Mouse (Mus musculus) testis, adult 2 months (tissue): ENCODE measurements around the gene Por. TPM values are rescaled to one million over a fixed set of nuclear protein-coding genes. Genes with fewer than 3 reads are reported as not detected.

ENCODE experiments used
- H3K27ac ChIP-seq: fragments of 200-500 bp; 2 replicates; pipeline ENCODE4 v1.5.1; 2012; ENCODE audit warnings: low read depth, low read length; ENCODE audit not compliant: control insufficient read depth, insufficient read depth
- H3K27me3 ChIP-seq: fragments of 200-500 bp; 2 replicates; pipeline ENCODE4 v1.6.1; 2012; ENCODE audit warnings: mild to moderate bottlenecking, low read length, moderate library complexity; ENCODE audit not compliant: control insufficient read depth, insufficient read depth
- H3K36me3 ChIP-seq: fragments of 200-500 bp; 2 replicates; pipeline ENCODE4 v1.6.1; 2012; ENCODE audit warnings: mild to moderate bottlenecking, low read length; ENCODE audit not compliant: control insufficient read depth, insufficient read depth
- H3K4me1 ChIP-seq: fragments of 200-500 bp; 2 replicates; pipeline ENCODE4 v1.6.1; 2012; ENCODE audit warnings: low read length; ENCODE audit not compliant: control insufficient read depth, insufficient read depth
- H3K4me3 ChIP-seq: fragments of 200-500 bp; 2 replicates; pipeline ENCODE4 v1.5.1; 2012; ENCODE audit warnings: low read depth, mild to moderate bottlenecking, low read length, moderate library complexity, mixed read lengths; ENCODE audit not compliant: control insufficient read depth
- CTCF ChIP-seq: fragments of 200-500 bp; IDR thresholded peaks from 2 replicates; pipeline ENCODE4 v1.5.1; 2012; ENCODE audit warnings: low read depth, mild to moderate bottlenecking, inconsistent platforms, low read length, moderate library complexity; ENCODE audit not compliant: control insufficient read depth, insufficient read depth, insufficient replicate concordance
- POLR2A ChIP-seq: fragments of 200-500 bp; IDR thresholded peaks from 2 replicates; pipeline ENCODE4 v1.6.1; 2012; ENCODE audit warnings: low read depth, mild to moderate bottlenecking, inconsistent platforms, low read length, moderate library complexity; ENCODE audit not compliant: control insufficient read depth
- polyA plus RNA-seq: library from polyadenylated mRNA; depleted of rRNA; stranded (reverse); fragments of >200 nt; gene quantifications from 2 replicates; pipeline ENCODE4 v1.2.3, GENCODE M21; 2012; rRNA removed

Por gene
- polyA plus RNA-seq, result 22.9 and 26.1 TPM in 2 replicates

DNA sequence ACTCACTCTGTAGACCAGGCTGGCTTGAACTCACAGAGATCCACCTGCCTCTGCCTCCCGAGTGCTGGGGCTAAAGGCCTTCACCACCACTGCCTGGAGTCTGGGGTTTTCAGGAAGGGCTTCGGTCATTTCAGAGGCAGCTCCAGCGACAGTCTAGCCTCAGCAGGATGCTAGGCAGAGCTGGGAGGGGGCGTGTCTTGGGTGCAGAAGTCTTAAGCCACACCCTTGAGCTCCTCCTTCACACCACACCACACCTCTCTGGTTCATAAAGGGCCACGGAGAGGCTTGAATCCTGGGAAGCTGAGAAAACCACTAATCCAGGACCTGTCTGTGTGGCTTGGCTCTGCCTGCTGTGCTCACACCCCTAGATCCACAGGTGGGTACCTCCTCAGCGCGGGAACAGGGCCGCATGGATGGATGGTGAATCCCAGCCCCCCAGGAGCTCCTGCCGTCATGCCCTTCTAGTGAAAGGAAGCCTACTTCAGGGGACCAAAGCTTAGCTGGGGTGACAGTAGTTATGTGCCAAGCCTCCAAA is at the start of gene Por:
TSS of gene Por (plus strand) at position 293 of the 535 bp plus-strand sequence.
- no peak within 1 kb of the TSS for H3K27ac ChIP-seq
- no peaks in the 10 kb centered on the region for H3K27me3 ChIP-seq
- TF ChIP-seq CTCF, result no peak
- no peak for TF ChIP-seq POLR2A
- no peaks in the 10 kb centered on the region for H3K36me3 ChIP-seq
- peaks cover 9% of the 10 kb centered on the region for H3K4me1 ChIP-seq
- no peak within 1 kb of the TSS for H3K4me3 ChIP-seq

- H3K27me3 ChIP-seq, result no peaks in the 10 kb centered on the region
- H3K4me3 ChIP-seq, result no peak overlapping the region
- no peak overlapping the region for H3K27ac ChIP-seq
- H3K36me3 ChIP-seq, result no peaks in the 10 kb centered on the region
- TF ChIP-seq CTCF, result no peak
- TF ChIP-seq POLR2A, result no peak
- H3K4me1 ChIP-seq, result peaks cover 4% of the 10 kb centered on the region
Observed at GRCm38 (mm10) chr5:135620526-135620925, 49.3 kb upstream of the Por start.

GRCm38 (mm10) chr5:135621725-135622124 is 48.1 kb upstream of the Por start:
- H3K27me3 ChIP-seq, result no peaks in the 10 kb centered on the region
- H3K36me3 ChIP-seq, result no peaks in the 10 kb centered on the region
- no peak for TF ChIP-seq POLR2A
- no peak for TF ChIP-seq CTCF
- peaks cover 4% of the 10 kb centered on the region for H3K4me1 ChIP-seq
- no peak overlapping the region for H3K27ac ChIP-seq
- no peak overlapping the region for H3K4me3 ChIP-seq

- no peaks in the 10 kb centered on the region for H3K27me3 ChIP-seq
- TF ChIP-seq POLR2A, result no peak
- TF ChIP-seq CTCF, result no peak
- H3K27ac ChIP-seq, result no peak overlapping the region; the same call in 1 of the 2 replicates
- peaks cover 4% of the 10 kb centered on the region for H3K4me1 ChIP-seq
- peak overlapping the region; percentile 74 for H3K4me3 ChIP-seq
- no peaks in the 10 kb centered on the region for H3K36me3 ChIP-seq
Observed at GRCm38 (mm10) chr5:135623006-135623563, 46.7 kb upstream of the Por start.

GRCm38 (mm10) chr5:135628916-135629315 is 40.9 kb upstream of the Por start:
- peaks cover 3% of the 10 kb centered on the region; the same call in 1 of the 2 replicates for H3K4me1 ChIP-seq
- peak overlapping the region; percentile 10; the same call in 1 of the 2 replicates for H3K4me3 ChIP-seq
- H3K27ac ChIP-seq, result no peak overlapping the region
- no peak for TF ChIP-seq POLR2A
- no peak for TF ChIP-seq CTCF
- H3K27me3 ChIP-seq, result no peaks in the 10 kb centered on the region
- H3K36me3 ChIP-seq, result no peaks in the 10 kb centered on the region

GRCm38 (mm10) chr5:135629401-135629800 is 40.4 kb upstream of the Por start:
- no peaks in the 10 kb centered on the region for H3K36me3 ChIP-seq
- peaks cover 3% of the 10 kb centered on the region; the same call in 1 of the 2 replicates for H3K4me1 ChIP-seq
- TF ChIP-seq CTCF (no peak), POLR2A (no peak)
- no peak overlapping the region for H3K4me3 ChIP-seq
- no peak overlapping the region for H3K27ac ChIP-seq
- no peaks in the 10 kb centered on the region for H3K27me3 ChIP-seq

DNA sequence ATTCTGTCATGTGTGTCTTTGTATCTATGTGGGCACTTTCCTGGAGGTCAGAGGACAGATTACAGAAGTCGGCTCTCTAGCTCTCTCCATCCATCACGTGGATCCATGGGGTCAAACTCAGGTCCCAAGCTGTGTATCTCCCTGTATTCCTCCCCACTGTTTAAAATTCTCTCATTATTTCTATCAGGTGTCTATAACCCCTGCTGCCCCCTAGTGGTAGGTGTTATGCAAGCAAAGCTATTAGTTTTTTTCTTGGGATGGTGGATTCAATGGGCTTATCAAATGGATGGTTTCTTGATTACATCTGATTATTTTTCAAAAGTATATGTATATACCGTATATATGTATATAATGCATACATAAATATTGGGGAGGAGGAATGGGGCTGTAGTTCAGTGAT is 39.2 kb upstream of the Por start:
- TF ChIP-seq CTCF (no peak), POLR2A (no peak)
- H3K4me3 ChIP-seq, result no peak overlapping the region
- H3K36me3 ChIP-seq, result no peaks in the 10 kb centered on the region
- no peak overlapping the region for H3K27ac ChIP-seq
- no peaks in the 10 kb centered on the region for H3K27me3 ChIP-seq
- H3K4me1 ChIP-seq, result peaks cover 3% of the 10 kb centered on the region; the same call in 1 of the 2 replicates
